Mouse (Mus musculus) bone marrow macrophage, adult 2 months (primary cell): ENCODE results near the gene Sema5a.

Source experiments
- CTCF ChIP-seq: IDR thresholded peaks from 2 replicates; pipeline ENCODE4 v1.5.1; 2012; ENCODE audit warnings: low read depth, mild to moderate bottlenecking, low read length, moderate library complexity
- POLR2A ChIP-seq: IDR thresholded peaks from 2 replicates; pipeline ENCODE4 v1.6.1; 2012; ENCODE audit warnings: mild to moderate bottlenecking, low read depth, low read length, borderline replicate concordance

DNA sequence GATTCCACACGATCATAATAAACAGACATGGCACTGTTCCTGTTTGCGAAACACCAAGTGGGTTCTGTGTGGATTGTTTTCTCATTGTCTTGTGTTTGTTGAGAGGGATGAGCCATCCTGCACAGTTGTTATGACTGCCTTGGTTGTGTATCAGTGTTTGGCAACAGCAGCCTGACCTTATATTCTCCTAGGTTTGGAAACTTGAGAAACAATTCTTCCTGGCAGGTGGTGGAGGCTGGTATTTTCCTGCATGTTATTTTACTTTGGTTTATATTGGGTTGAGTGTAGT lies 292.8 kb downstream of the Sema5a start:
- TF ChIP-seq POLR2A, result no peak
- TF ChIP-seq CTCF, result no peak
